Mouse (Mus musculus): Measurements from ENCODE around the gene Hacd1.

The Hacd1 gene

DNA sequence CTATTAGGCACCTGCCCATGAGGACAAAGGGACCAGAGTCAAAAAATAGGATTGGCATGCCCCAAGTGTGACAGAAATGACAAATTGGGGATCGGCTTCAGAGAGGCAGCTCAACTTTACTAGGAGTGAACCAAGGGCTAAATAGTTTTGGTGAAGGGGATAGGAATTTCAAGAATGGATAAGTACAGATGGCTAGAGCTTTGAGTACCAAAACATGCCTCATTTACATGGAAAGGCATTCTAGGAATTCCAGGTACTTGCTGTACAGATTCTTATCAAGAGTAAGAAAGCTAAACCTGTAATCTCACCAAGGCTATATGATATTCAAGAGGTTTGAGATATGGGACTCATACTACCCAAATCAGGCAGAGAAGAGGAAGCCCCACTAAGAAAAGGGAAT, 95.8 kb downstream of the Hacd1 start:
- DNase-seq, result no peak

DNA sequence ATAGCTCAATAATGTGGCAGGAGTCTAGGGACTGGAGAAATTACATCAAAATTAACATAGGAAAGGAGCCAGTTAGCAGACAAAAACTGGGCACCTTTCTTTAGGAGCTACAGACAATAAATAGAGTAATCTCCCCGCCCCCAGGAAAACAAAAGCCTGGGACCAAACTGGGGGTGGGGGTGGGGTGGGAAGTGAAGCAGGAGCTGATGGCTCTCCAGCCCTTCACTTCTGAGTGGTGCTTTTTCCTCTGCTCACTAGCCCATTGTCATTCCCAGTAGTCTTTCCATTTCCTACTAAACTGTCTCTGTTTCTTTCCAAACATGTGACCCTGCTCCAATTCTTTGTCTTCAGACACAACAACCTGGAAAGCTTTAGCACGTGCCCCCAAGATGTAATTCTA, 99.5 kb downstream of the Hacd1 start:
- no peak for DNase-seq

GRCm38 (mm10) chr2:13938118-13938517, 117.8 kb downstream of the Hacd1 start:
- peak; percentile 3 for DNase-seq

DNA sequence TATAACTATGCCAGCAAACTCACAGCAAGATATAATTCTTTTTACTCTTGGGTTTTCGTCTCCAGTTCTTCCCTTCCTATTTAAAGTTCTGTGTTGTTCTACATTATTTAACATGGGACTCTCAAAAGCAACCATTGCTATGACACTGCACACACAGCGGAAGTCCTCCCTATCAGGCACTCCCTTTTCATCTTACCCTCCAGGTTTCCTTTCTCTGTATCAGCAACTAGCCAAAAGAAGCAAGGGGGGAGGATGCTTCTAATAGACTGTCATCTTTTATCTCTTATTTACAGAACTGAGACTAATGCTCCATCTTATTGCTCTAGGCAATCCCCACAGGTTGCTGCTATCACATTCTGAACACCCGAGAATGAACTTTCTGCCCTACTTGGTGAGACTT, 120.6 kb downstream of the Hacd1 start:
- no peak for DNase-seq

- no peak for DNase-seq
Measured at GRCm38 (mm10) chr2:13932253-13932652, 123.7 kb downstream of the Hacd1 start.

DNA sequence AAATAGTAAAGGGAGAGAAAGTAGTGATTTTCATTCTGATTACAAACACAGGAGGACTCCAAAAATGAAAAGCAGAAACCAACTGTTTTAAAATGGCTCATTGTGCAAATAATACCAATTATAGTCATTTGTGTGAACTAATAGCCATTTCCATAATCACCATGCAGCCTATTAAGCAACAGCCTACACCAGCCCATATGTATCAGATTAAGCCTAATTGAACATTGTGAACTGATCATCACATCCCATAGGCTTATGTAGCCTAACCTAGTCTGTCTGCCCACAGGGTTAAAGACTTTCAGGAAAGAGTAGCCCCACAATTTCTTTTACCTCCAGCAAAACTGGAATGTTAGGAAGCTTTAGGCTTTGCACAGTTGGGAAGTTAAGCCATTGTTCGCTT, 125.2 kb downstream of the Hacd1 start:
- no peak for DNase-seq

DNA sequence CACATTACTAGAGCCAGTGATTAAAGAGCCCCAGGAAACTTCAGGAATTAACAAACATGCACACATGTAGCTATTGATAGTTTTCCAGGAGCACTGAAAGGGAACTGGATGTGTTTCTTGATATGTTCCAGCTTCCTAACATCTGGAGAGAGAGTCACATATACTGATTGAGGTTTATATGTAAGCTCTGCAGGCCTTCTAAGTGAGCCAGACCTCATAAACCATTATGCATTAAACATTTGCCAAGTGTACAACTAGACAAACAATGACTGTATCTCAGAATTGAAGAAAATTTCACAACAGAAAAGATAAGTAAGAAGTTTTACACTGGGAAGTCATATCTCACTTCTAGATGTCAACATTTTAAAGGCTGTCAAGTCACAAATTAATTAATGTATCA, 167.4 kb downstream of the Hacd1 start:
- DNase-seq, result no peak

DNA sequence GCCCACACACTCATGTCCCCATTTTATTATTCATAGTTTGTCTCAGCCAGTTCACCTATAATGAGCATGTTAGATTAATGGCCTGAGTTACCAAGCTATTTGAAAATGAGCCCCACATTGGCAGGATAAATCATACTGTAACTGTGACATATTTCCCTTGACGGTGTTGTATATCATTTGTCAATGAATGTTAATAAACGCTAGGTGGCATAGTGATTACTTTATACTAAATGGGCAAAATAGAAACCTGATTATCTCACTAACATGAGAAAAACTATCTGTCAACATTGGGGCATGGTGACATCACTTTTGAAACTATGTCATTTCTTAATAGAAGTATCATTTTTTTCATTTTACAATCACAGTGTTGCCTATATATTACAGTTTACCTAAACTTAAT, 198.5 kb downstream of the Hacd1 start:
- no peak for DNase-seq

GRCm38 (mm10) chr2:13855510-13855909, 200.4 kb downstream of the Hacd1 start:
- DNase-seq, result no peak

- DNase-seq, result no peak
Measured at GRCm38 (mm10) chr2:13836310-13836709, 219.6 kb downstream of the Hacd1 start.

DNA sequence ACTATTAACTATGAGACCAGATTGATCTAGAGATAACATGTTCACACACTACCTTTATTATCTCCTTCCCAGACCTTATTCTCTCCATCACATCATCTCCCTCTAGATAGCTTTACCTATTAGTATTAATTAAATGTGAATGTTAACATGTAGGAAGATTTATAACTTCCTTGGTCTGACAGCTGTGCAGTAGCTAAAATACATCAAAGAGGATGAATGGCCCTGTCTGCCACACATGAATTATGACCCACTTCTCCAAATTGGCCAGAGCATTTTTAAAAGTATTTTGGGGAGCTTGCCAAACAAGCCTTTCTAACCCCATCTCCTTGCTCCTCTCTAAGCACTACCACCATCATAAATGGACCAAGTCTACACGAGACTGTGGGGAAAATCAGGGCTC, 220.9 kb downstream of the Hacd1 start:
- no peak for DNase-seq

DNA sequence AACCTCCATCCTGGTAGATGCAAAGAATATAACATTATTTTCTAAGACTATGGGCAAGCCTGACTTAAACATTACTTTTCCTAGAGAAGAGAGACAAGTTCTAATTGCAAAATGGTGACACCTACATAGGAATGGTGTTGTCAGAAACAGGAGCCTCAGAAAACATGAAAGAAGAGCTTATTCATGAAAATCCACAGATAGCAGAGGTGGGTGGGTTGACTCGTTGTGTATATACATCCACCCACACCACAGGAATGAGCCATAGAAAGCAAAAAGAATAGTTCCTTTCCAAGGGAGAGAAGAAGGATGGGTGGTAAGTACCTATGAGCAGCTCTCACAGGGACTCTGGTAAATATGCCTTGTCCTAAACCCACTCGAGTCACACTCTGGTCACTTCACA, 239.3 kb downstream of the Hacd1 start:
- no peak for DNase-seq

DNA sequence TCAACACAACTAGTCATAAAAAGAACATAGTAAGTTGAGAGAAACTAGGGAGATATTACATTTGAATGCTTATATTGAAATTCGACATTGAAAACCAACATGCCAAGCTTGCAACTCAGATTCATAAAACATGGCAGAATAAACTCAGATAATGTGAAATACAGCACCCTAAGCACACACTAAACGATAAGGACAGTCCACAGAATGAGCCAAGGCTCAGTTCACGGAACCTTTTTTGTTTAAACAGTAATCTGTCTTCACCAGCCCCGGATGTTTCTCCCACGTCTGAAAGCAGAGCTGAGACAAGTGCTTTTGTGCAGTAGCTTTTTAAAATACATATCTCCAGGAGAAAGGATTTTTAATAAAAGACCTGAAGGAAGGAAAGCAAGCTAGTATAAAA, 247.3 kb downstream of the Hacd1 start:
- no peak for DNase-seq

DNA sequence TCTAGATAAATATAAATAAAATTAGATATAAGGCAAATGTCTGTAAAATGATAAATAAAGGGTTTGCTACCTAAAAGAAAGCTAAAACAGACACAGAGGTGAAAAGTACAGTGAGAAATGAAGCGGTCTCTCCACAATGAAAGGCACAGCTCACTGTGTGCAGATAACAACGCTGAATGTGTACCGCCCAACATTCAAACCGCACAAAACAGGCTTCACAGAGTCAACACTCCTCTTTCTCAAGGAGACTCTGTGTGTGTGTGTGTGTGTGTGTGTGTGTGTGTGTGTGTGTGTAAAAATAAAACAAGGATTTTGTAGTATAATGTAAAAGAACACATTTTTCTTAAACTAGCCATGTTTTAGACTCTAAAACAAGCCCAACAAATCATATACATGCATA, 247.9 kb downstream of the Hacd1 start:
- no peak for DNase-seq

DNA sequence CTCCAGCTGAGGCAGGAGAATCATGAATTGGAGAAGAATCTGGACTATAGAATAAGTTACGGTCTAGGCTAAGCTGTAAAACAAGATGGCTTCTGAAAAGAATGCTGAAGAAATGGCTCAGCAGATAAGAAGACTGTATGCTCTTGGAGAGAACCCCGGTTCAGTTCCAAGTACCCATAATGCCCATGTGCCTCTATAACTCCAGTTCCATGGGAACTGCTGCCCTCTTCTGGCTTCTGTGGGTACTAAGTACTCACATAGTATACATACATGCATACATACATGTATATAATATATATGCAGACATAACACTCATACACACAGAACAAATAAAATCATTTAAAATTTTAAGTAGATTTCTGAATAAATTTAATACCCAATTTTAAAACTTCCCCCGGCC, 249.8 kb downstream of the Hacd1 start:
- DNase-seq, result no peak

- no peak for DNase-seq
Measured at GRCm38 (mm10) chr2:13800639-13801038, 255.3 kb downstream of the Hacd1 start.
